Mouse (Mus musculus) brain, embryonic 14.5 days (tissue): ENCODE measurements around the gene Cbx5. TPM values are rescaled to one million over a fixed set of nuclear protein-coding genes. Genes with fewer than 3 reads are reported as not detected.

ENCODE experiments used
- DNase-seq: peaks from one replicate; pipeline ENCODE4 v3.0.0-alpha.2; 2011; ENCODE audit warnings: low read depth
- CTCF ChIP-seq: fragments of 200-500 bp; IDR thresholded peaks from 2 replicates; pipeline ENCODE4 v1.5.1; 2012; ENCODE audit warnings: inconsistent platforms, mild to moderate bottlenecking, moderate library complexity, borderline replicate concordance; ENCODE audit not compliant: insufficient read depth, insufficient read length; ENCODE audit errors: extremely low read depth
- POLR2A ChIP-seq: fragments of 200-500 bp; IDR thresholded peaks from 2 replicates; pipeline ENCODE4 v1.6.1; 2012; ENCODE audit warnings: mild to moderate bottlenecking, inconsistent platforms, borderline replicate concordance; ENCODE audit not compliant: poor library complexity, insufficient read depth, insufficient read length, severe bottlenecking; ENCODE audit errors: extremely low read depth
- polyA plus RNA-seq: library from polyadenylated mRNA; depleted of rRNA; stranded (reverse); fragments of >200 nt; gene quantifications from 2 replicates; pipeline ENCODE4 v1.2.3, GENCODE M21; 2012

Cbx5 gene
- polyA plus RNA-seq, 1 experiment: 118 TPM

GRCm38 (mm10) chr15:103178767-103179166 is 60.8 kb downstream of the Cbx5 start:
- TF ChIP-seq CTCF (no peak), POLR2A (no peak)
- no peak for DNase-seq

- no peak for DNase-seq
Observed at GRCm38 (mm10) chr15:103178137-103178536, 61.5 kb downstream of the Cbx5 start.

DNA sequence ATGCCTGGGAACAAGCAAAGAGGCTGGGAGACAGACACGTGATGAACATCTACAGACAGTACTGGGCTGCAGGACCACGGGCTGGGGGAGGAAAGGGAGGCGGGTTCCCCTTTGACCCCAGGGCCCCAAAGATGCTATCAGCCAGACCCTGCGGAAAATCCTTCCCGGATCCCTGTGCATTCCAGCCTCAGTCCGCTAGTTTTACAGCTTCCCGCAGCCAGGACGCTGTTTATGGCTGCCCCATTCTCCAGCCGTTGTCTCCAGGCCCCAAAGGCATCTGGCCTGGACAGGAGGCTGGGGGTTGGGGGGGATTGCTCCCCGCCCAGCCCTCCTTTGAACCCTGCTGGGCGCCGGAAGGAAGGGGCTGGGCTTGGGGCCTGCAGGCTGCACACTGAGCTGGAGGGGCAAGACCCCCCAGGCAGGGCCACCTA is 62.0 kb downstream of the Cbx5 start:
- no peak for DNase-seq
- TF ChIP-seq CTCF (no peak), POLR2A (no peak)

More at GRCm38 (mm10) chr15:103178137-103178536, 61.5 kb downstream of the Cbx5 start:
- TF ChIP-seq CTCF: peak; percentile 70; the same call in 1 of the 2 replicates
- no peak for TF ChIP-seq POLR2A

GRCm38 (mm10) chr15:103176874-103177421 is 62.7 kb downstream of the Cbx5 start:
- peak; percentile 88 for DNase-seq

GRCm38 (mm10) chr15:103173251-103173650 is 66.4 kb downstream of the Cbx5 start:
- TF ChIP-seq POLR2A (no peak), CTCF (no peak)
- DNase-seq: no peak

More at GRCm38 (mm10) chr15:103176874-103177421, 62.7 kb downstream of the Cbx5 start:
- no peak for TF ChIP-seq POLR2A
- peak; percentile 99 for TF ChIP-seq CTCF

GRCm38 (mm10) chr15:103172537-103172936 is 67.1 kb downstream of the Cbx5 start:
- TF ChIP-seq CTCF (peak; percentile 91), POLR2A (no peak)
- peak; percentile 76 for DNase-seq

- no peak for TF ChIP-seq CTCF
- no peak for TF ChIP-seq POLR2A
- DNase-seq: no peak
Observed at GRCm38 (mm10) chr15:103171276-103171675, 68.3 kb downstream of the Cbx5 start.

GRCm38 (mm10) chr15:103170316-103170679 is 69.3 kb downstream of the Cbx5 start:
- TF ChIP-seq CTCF (no peak), POLR2A (no peak)
- no peak for DNase-seq

DNA sequence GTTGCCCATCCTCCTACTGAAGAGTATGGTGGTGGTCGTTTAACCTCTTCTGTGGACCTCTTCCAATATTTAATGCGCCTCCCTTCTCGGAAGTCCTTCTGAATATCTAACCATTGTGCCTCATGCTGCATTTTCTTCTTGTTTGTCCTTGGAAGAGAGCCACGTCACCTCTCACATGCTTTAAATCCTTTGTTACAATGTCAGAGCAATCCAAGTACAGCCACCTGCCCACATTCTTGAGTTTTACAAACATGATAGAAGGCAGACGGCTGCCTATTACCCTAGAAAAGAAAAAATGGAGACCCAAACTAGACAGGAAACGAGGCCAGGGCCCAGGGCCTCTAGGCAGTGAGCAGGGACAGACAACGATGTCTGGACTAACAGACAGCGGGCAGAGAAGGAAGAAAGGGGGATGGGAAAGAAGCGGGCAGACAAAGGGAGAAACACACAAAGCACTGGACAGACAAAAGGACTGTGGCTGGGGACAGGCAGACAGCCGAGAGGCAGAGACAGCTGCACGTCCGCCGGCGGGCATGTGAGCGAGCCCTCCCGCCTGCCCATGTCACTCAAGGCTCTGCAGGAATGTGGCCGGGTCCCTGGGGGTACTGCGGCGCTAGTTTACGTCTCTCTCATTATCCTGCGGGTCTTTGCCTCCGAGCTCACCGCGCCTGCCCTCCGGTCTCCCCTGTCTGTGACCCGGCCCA is 69.9 kb downstream of the Cbx5 start:
- DNase-seq: no peak
- TF ChIP-seq CTCF (no peak), POLR2A (no peak)

DNA sequence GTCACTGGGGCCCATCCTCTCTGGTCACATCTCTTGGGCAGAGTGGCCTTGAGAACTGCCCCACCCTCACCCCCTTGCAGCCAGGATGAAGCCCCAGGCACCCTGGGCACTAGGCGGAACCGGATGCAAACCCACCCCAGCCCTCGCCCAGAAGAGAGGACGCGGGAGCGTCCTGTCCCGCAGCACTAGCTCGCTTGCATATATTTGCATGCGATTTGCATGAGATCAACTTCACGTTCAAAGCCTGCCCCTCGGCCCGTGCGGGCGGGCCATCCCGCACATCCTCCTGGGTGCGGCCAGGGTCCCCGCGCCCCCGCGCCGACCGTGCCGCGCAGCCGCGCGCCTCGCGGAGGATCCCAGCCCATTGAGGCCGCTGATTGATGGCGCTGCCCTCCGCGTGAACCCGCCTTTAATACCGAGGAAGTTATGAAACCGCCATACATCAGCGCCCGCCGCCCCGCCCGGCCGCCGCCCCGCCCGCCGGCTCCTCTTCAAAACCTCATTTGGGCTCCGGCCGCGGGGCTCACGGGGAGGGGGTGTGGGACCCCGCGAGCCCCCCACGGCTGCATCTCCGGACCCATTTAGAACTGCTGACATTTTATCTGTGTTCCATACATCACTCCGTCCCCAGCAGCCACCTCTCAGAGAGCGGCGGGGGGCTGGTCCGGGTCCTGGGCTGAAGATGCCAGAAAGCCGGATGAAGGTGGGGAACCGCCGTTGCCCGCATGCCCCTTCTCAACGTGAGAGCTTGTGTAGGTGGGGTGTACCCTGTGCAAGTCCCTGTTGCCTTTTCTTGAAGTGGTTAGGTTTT is 70.6 kb downstream of the Cbx5 start:
- no peak for TF ChIP-seq CTCF
- no peak for TF ChIP-seq POLR2A
- peak; percentile 60 for DNase-seq

- TF ChIP-seq POLR2A (no peak), CTCF (no peak)
- no peak for DNase-seq
Observed at GRCm38 (mm10) chr15:103167786-103168185, 71.8 kb downstream of the Cbx5 start.

- peak; percentile 22 for DNase-seq
- TF ChIP-seq POLR2A (no peak), CTCF (no peak)
Observed at GRCm38 (mm10) chr15:103167042-103167615, 72.5 kb downstream of the Cbx5 start, which contains the start of gene Smug1. Smug1 (minus strand) TSS chr15:103167092.
